8 mouse cellular contexts compared by ENCODE assay signal in the genomic region with DNA sequence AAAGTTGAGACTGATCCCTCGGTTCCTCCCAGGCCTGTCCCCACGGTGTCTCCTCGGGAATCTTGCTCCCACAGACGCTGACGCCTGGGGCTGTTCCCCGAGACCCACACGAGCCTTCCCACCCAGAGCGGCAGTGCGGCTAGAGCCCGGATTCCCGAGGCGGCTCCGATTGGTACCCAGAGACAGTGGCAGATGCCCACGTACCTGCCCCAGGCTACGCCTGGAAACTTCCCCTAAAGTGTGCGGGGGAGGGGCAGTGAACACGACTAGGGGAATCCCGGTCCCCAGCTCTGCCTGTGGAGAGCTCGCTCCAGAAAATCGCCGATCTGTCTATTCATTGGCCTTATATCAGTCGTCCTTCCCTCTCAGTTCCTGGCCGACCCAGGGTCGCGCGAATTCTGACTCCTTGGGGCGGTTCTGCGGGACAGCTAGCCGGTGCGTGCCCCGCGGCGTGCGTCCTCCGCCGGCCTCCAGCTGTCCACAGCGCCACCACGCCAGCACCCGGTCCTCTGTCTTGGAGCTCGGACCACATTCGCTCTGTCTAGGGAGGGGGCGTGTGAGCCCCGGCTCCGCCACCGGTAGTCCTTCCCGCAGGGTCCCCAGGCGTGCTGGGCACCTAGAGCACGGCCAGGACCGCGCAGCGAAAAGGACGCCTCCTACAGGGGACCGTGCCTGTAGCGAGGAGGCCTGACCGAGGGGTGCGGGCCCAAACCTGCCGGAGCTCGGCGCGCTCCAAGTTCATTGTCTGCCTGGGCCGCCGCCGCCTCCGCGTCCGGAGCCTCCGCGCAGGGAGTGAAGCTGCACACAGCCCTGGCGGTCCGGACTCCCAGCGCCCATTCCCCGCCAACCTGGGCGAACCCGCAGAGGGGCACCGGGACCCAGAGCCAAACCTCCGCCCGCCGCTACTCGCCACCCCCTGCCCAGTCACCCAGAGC. TPM values are rescaled to one million over a fixed set of nuclear protein-coding genes. Genes with fewer than 3 reads are reported as not detected.
DNase-seq lines count a peak whose midpoint lies in the region; ATAC-seq and TF ChIP-seq lines count a peak whose summit lies in the region.

No protein-coding gene starts in this region.

- TF ChIP-seq POLR2A in ES-Bruce4 (IDR thresholded peaks at IDR 0.05; ENCODE audit: insufficient read depth, low read length) = no peak
- TF ChIP-seq POLR2A in lung, adult 2 months (IDR thresholded peaks at IDR 0.05; ENCODE audit: borderline replicate concordance, extremely low read depth, low read depth, low read length) = 0 out of 2 replicates have a peak, but pooled peaks have one; percentile 5

- no peak overlapping the region for H3K27ac ChIP-seq in ES-Bruce4 (ENCODE audit: insufficient read depth, low read length)
- peak overlapping the region; percentile 82 for H3K27ac ChIP-seq in forebrain, embryonic 15.5 days (replicated peaks)
- H3K27ac ChIP-seq in neural tube, embryonic 14.5 days (ENCODE audit: low read depth, low read length) = peak overlapping the region; percentile 88

- intact Hi-C loops in heart, postnatal 14 days (cut with DNase I) = loop anchor here (2.0 to 5.0 kb wide), 3 partner anchors 64 to 234 kb away; no protein-coding TSS in a partner anchor

- H3K9me3 ChIP-seq in ES-Bruce4 (replicated peaks; ENCODE audit: control insufficient read depth, insufficient read depth, low read length, poor library complexity, severe bottlenecking) = no peaks in the 10 kb centered on the region
- no peaks in the 10 kb centered on the region for H3K9me3 ChIP-seq in forebrain, embryonic 15.5 days
- no peaks in the 10 kb centered on the region for H3K9me3 ChIP-seq in neural tube, embryonic 14.5 days (ENCODE audit: control insufficient read depth, low read length)

- TF ChIP-seq EP300 in ES-Bruce4 (IDR thresholded peaks at IDR 0.05; ENCODE audit: insufficient read depth, low read depth, low read length) = no peak

- peak overlapping the region; percentile 44 for H3K9ac ChIP-seq in ES-Bruce4 (ENCODE audit: low read depth, poor library complexity, severe bottlenecking)
- peak overlapping the region; percentile 73 for H3K9ac ChIP-seq in forebrain, embryonic 15.5 days (replicated peaks)
- peak overlapping the region; percentile 87 for H3K9ac ChIP-seq in neural tube, embryonic 14.5 days (replicated peaks; ENCODE audit: low read depth, low read length)

- H3K36me3 ChIP-seq in ES-Bruce4 (ENCODE audit: control insufficient read depth, insufficient read depth, low read length, poor library complexity, severe bottlenecking) = no peaks in the 10 kb centered on the region
- no peaks in the 10 kb centered on the region for H3K36me3 ChIP-seq in forebrain, embryonic 15.5 days
- no peaks in the 10 kb centered on the region for H3K36me3 ChIP-seq in neural tube, embryonic 14.5 days (ENCODE audit: control insufficient read depth, insufficient read depth, low read length)

- peak overlapping the region; percentile 97 for H3K4me2 ChIP-seq in forebrain, embryonic 15.5 days (replicated peaks)
- peak overlapping the region; percentile 85 for H3K4me2 ChIP-seq in neural tube, embryonic 14.5 days (ENCODE audit: low read depth, low read length)

- under 1% methylated on average over 78 of the region's 79 CpGs for WGBS in forebrain, embryonic 15.5 days
- WGBS in lung, adult 2 months = under 1% methylated on average over 79 of the region's 79 CpGs
- under 1% methylated on average over 76 of the region's 79 CpGs for WGBS in neural tube, embryonic 14.5 days

- no peak for TF ChIP-seq CTCF in ES-Bruce4 (IDR thresholded peaks at IDR 0.05; ENCODE audit: low read depth, low read length)
- no peak for TF ChIP-seq CTCF in lung, adult 2 months (IDR thresholded peaks at IDR 0.05; ENCODE audit: insufficient read depth, low read length)

- H3K4me1 ChIP-seq in ES-Bruce4 (ENCODE audit: control insufficient read depth, insufficient read depth, low read length) = no peaks in the 10 kb centered on the region
- H3K4me1 ChIP-seq in forebrain, embryonic 15.5 days = peaks cover 41% of the 10 kb centered on the region
- H3K4me1 ChIP-seq in lung, adult 2 months (ENCODE audit: control insufficient read depth, insufficient read depth, low read length) = peaks cover 13% of the 10 kb centered on the region
- peaks cover 18% of the 10 kb centered on the region for H3K4me1 ChIP-seq in neural tube, embryonic 14.5 days (ENCODE audit: control insufficient read depth, insufficient read depth, low read length)

- H3K27me3 ChIP-seq in ES-Bruce4 (ENCODE audit: control insufficient read depth, insufficient read depth, low read length, poor library complexity, severe bottlenecking) = peaks cover 8% of the 10 kb centered on the region; the same call in 1 of the 2 replicates
- H3K27me3 ChIP-seq in forebrain, embryonic 15.5 days = no peaks in the 10 kb centered on the region
- no peaks in the 10 kb centered on the region for H3K27me3 ChIP-seq in neural tube, embryonic 14.5 days (ENCODE audit: control insufficient read depth, insufficient read depth, low read length)

- DNase-seq in cerebellum, adult 11 months = peak; percentile 64
- DNase-seq in heart, postnatal 14 days = peak; percentile 72 to 73
- peak; percentile 77 to 86 for DNase-seq in kidney, postnatal 4 days
- DNase-seq in lung, adult 2 months = peak; percentile 72
- peak; percentile 70 for DNase-seq in testis, postnatal 10 days (ENCODE audit: low spot score)

- peak; percentile 71 for ATAC-seq in forebrain, embryonic 15.5 days (replicated peaks)
- ATAC-seq in neural tube, embryonic 14.5 days (ENCODE audit: low read depth) = peak; percentile 86

- peak overlapping the region; percentile 48 for H3K4me3 ChIP-seq in ES-Bruce4 (ENCODE audit: low read depth, low read length)
- H3K4me3 ChIP-seq in forebrain, embryonic 15.5 days = peak overlapping the region; percentile 68
- peak overlapping the region; percentile 71 for H3K4me3 ChIP-seq in lung, adult 2 months (replicated peaks; ENCODE audit: extremely low read depth, low read depth, low read length)
- H3K4me3 ChIP-seq in neural tube, embryonic 14.5 days (ENCODE audit: low read depth, low read length) = peak overlapping the region; percentile 80

RNA-seq across cellular contexts. Expression of a gene that starts 0.7 kb away (rescaled TPM):
- polyA plus RNA-seq in ES-Bruce4 (2011; ENCODE audit: insufficient read depth, insufficient read length, low read depth, missing spikeins) = 15.4 and 20.7 TPM in 2 replicates
- polyA plus RNA-seq in forebrain, embryonic 15.5 days (2015; fragmentation: Nextera tagmentation; extraction: Ambion mirVana) = 20.1 and 22.0 TPM in 2 replicates
- 10 to 100 TPM; 11.8 to 12.4 TPM for total RNA-seq in heart, postnatal 14 days (2021)
- 14.1 and 14.7 TPM in 2 replicates for polyA plus RNA-seq in lung, adult 2 months (2012; rRNA removed)
- polyA plus RNA-seq in neural tube, embryonic 14.5 days (2014; fragmentation: Nextera tagmentation; extraction: Ambion mirVana) = 16.7 and 20.7 TPM in 2 replicates
